Mouse (Mus musculus) forebrain, embryonic 11.5 days (tissue): ENCODE results near the gene Mab21l1. TPM values are rescaled to one million over a fixed set of nuclear protein-coding genes. Genes with fewer than 3 reads are reported as not detected.

ENCODE experiments used
- ATAC-seq: fragments of 200-750 bp; cut with Nextera tagmentation; replicated peaks from 2 replicates; pipeline ENCODE4 v1.8.0; 2017; ENCODE audit warnings: moderate TSS enrichment; ENCODE audit not compliant: low FRiP score
- DNase-seq: peaks from one replicate; pipeline ENCODE4 v3.0.0-alpha.2; 2017; ENCODE audit warnings: low spot score
- H3K27ac ChIP-seq: fragments of 300-500 bp; sonication (generic); 2 replicates; pipeline ENCODE4 v1.5.1; 2014; ENCODE audit warnings: low read depth, low read length
- H3K27me3 ChIP-seq: fragments of 300-500 bp; sonication (generic); 2 replicates; pipeline ENCODE4 v1.6.1; 2014; ENCODE audit warnings: mild to moderate bottlenecking, low read length, mixed read lengths; ENCODE audit not compliant: control insufficient read depth, insufficient read depth
- H3K36me3 ChIP-seq: fragments of 300-500 bp; sonication (generic); 2 replicates; pipeline ENCODE4 v1.6.1; 2014; ENCODE audit warnings: mild to moderate bottlenecking, low read length, moderate library complexity, mixed read lengths; ENCODE audit not compliant: control insufficient read depth, insufficient read depth
- H3K4me1 ChIP-seq: fragments of 300-500 bp; sonication (generic); replicated peaks from 2 replicates; pipeline ENCODE4 v1.6.1; 2014; ENCODE audit warnings: low read length, mixed read lengths; ENCODE audit not compliant: control insufficient read depth, insufficient read depth
- H3K4me2 ChIP-seq: fragments of 300-500 bp; sonication (generic); 2 replicates; pipeline ENCODE4 v1.6.1; 2014; ENCODE audit warnings: low read depth, mild to moderate bottlenecking, low read length, moderate library complexity, mixed read lengths; ENCODE audit not compliant: severe bottlenecking
- H3K4me3 ChIP-seq: fragments of 300-500 bp; sonication (generic); 2 replicates; pipeline ENCODE4 v1.5.1; 2014; ENCODE audit warnings: low read depth, low read length
- H3K9ac ChIP-seq: fragments of 300-500 bp; sonication (generic); 2 replicates; pipeline ENCODE4 v1.6.1; 2014; ENCODE audit warnings: low read length
- H3K9me3 ChIP-seq: fragments of 300-500 bp; sonication (generic); 2 replicates; pipeline ENCODE4 v1.6.1; 2016; ENCODE audit warnings: low read length, mixed read lengths; ENCODE audit not compliant: control insufficient read depth
- whole genome bisulfite sequencing: fragments of 180-500 bp; shearing (Covaris S2); extraction: QIAGEN DNeasy Blood & Tissue Kit; methylation state at CpG from one replicate; pipeline ENCODE4 v1.1.7; 2014; 5-methylcytosine and 5-hydroxymethylcytosine counted together
- polyA plus RNA-seq: library from polyadenylated mRNA; unstranded; fragments of >200 nt; fragmentation: Nextera tagmentation; extraction: Ambion mirVana; gene quantifications from 2 replicates; pipeline ENCODE4 v1.2.1, GENCODE M21; 2014

Mab21l1 gene
- polyA plus RNA-seq, 1 experiment from 2014 or later = 16.6 TPM

GRCm38 (mm10) chr3:55769308-55769707 lies 13.0 kb upstream of the Mab21l1 start:
- H3K27ac ChIP-seq = no peak overlapping the region
- H3K9me3 ChIP-seq = no peaks in the 10 kb centered on the region
- H3K36me3 ChIP-seq = no peaks in the 10 kb centered on the region
- H3K4me1 ChIP-seq = no peaks in the 10 kb centered on the region
- no peak for DNase-seq
- no peak overlapping the region for H3K4me3 ChIP-seq
- H3K9ac ChIP-seq = no peak overlapping the region
- H3K4me2 ChIP-seq = no peak overlapping the region
- WGBS = 67% methylated on average over 2 of the region's 2 CpGs
- peaks cover 10% of the 10 kb centered on the region for H3K27me3 ChIP-seq
- no peak for ATAC-seq

GRCm38 (mm10) chr3:55774203-55774602 lies 8.1 kb upstream of the Mab21l1 start:
- no peak overlapping the region for H3K27ac ChIP-seq
- H3K4me1 ChIP-seq = no peaks in the 10 kb centered on the region
- no peak overlapping the region for H3K9ac ChIP-seq
- no peak overlapping the region for H3K4me2 ChIP-seq
- no peak for ATAC-seq
- DNase-seq = no peak
- H3K9me3 ChIP-seq = no peaks in the 10 kb centered on the region
- H3K27me3 ChIP-seq = peaks cover 16% of the 10 kb centered on the region
- 71% methylated on average over 6 of the region's 6 CpGs for WGBS
- H3K4me3 ChIP-seq = no peak overlapping the region
- no peaks in the 10 kb centered on the region for H3K36me3 ChIP-seq

GRCm38 (mm10) chr3:55775245-55775644 lies 7.1 kb upstream of the Mab21l1 start:
- Histone ChIP-seq H3K27ac (no peak overlapping the region), H3K4me2 (no peak overlapping the region), H3K27me3 (peaks cover 21% of the 10 kb centered on the region), H3K9me3 (no peaks in the 10 kb centered on the region), H3K9ac (no peak overlapping the region), H3K4me1 (peaks cover 2% of the 10 kb centered on the region; the same call in 1 of the 2 replicates), H3K36me3 (no peaks in the 10 kb centered on the region), H3K4me3 (no peak overlapping the region)
- DNase-seq (no peak), ATAC-seq (no peak)
- WGBS = 63% methylated on average over 7 of the region's 7 CpGs

GRCm38 (mm10) chr3:55775753-55776152 lies 6.6 kb upstream of the Mab21l1 start:
- Histone ChIP-seq H3K36me3 (no peaks in the 10 kb centered on the region), H3K27ac (no peak overlapping the region), H3K4me3 (no peak overlapping the region), H3K9me3 (no peaks in the 10 kb centered on the region), H3K27me3 (peaks cover 26% of the 10 kb centered on the region), H3K4me2 (no peak overlapping the region), H3K4me1 (peaks cover 7% of the 10 kb centered on the region), H3K9ac (no peak overlapping the region)
- DNase-seq (no peak), ATAC-seq (no peak)
- 85% methylated on average over 6 of the region's 6 CpGs for WGBS

- 64% methylated on average over 4 of the region's 4 CpGs for WGBS
- Histone ChIP-seq H3K4me1 (peaks cover 9% of the 10 kb centered on the region), H3K4me3 (no peak overlapping the region), H3K36me3 (no peaks in the 10 kb centered on the region), H3K9me3 (no peaks in the 10 kb centered on the region), H3K9ac (no peak overlapping the region), H3K27me3 (peaks cover 43% of the 10 kb centered on the region), H3K27ac (no peak overlapping the region), H3K4me2 (no peak overlapping the region)
- no peak for DNase-seq
- ATAC-seq = no peak
These were observed 4.8 kb upstream of the Mab21l1 start for GRCm38 (mm10) chr3:55777501-55777900.

GRCm38 (mm10) chr3:55778764-55779730 lies 3.3 kb upstream of the Mab21l1 start:
- DNase-seq = no peak

GRCm38 (mm10) chr3:55780120-55781070 lies 1.9 kb upstream of the Mab21l1 start:
- Histone ChIP-seq H3K27me3 (peaks cover 60% of the 10 kb centered on the region), H3K36me3 (no peaks in the 10 kb centered on the region), H3K9ac (no peak overlapping the region; the same call in 1 of the 2 replicates), H3K4me2 (peak overlapping the region; percentile 49), H3K27ac (peak overlapping the region; percentile 25; the same call in 1 of the 2 replicates), H3K4me3 (peak overlapping the region; percentile 17; the same call in 1 of the 2 replicates), H3K4me1 (peaks cover 25% of the 10 kb centered on the region), H3K9me3 (no peaks in the 10 kb centered on the region)
- peak; percentile 55 for ATAC-seq
- under 1% methylated on average over 52 of the region's 53 CpGs for WGBS
- peak; percentile 75 for DNase-seq

More at GRCm38 (mm10) chr3:55778764-55779730, 3.3 kb upstream of the Mab21l1 start:
- Histone ChIP-seq H3K27ac (no peak overlapping the region), H3K36me3 (no peaks in the 10 kb centered on the region), H3K27me3 (peaks cover 54% of the 10 kb centered on the region), H3K9me3 (no peaks in the 10 kb centered on the region), H3K4me2 (no peak overlapping the region), H3K4me3 (no peak overlapping the region), H3K4me1 (peaks cover 24% of the 10 kb centered on the region), H3K9ac (no peak overlapping the region)
- ATAC-seq = no peak
- WGBS = 19% methylated on average over 8 of the region's 8 CpGs

GRCm38 (mm10) chr3:55781429-55782055 lies 768 bp upstream of the Mab21l1 start:
- Histone ChIP-seq H3K27ac (no peak overlapping the region), H3K36me3 (no peaks in the 10 kb centered on the region), H3K27me3 (peaks cover 69% of the 10 kb centered on the region), H3K9ac (no peak overlapping the region), H3K9me3 (no peaks in the 10 kb centered on the region), H3K4me3 (no peak overlapping the region), H3K4me1 (peaks cover 25% of the 10 kb centered on the region), H3K4me2 (no peak overlapping the region)
- ATAC-seq = no peak
- no peak for DNase-seq
- WGBS = 4% methylated on average over 5 of the region's 5 CpGs
